Mouse (Mus musculus) small intestine, adult 2 months (tissue): ENCODE measurements around the gene Mrpl20. TPM values are rescaled to one million over a fixed set of nuclear protein-coding genes. Genes with fewer than 3 reads are reported as not detected.
A peak's percentile ranks its signal among the peaks of the same experiment; 100 is the strongest.

Source experiments
- H3K27ac ChIP-seq: fragments of 200-500 bp; 2 replicates; pipeline ENCODE4 v1.5.1; 2012; ENCODE audit warnings: low read depth, low read length, control low read depth, inconsistent platforms; ENCODE audit not compliant: insufficient read depth
- H3K27me3 ChIP-seq: fragments of 200-500 bp; 2 replicates; pipeline ENCODE4 v1.6.1; 2012; ENCODE audit warnings: mild to moderate bottlenecking, moderate library complexity, low read length, inconsistent platforms; ENCODE audit not compliant: control insufficient read depth, insufficient read depth
- H3K36me3 ChIP-seq: fragments of 200-500 bp; 2 replicates; pipeline ENCODE4 v1.6.1; 2012; ENCODE audit warnings: mild to moderate bottlenecking, low read length, control low read depth, inconsistent platforms; ENCODE audit not compliant: control insufficient read depth, insufficient read depth
- H3K4me1 ChIP-seq: fragments of 200-500 bp; 2 replicates; pipeline ENCODE4 v1.6.1; 2012; ENCODE audit warnings: low read length, inconsistent platforms, mixed read lengths; ENCODE audit not compliant: control insufficient read depth, insufficient read depth, insufficient read length
- H3K4me3 ChIP-seq: fragments of 200-500 bp; 2 replicates; pipeline ENCODE4 v1.5.1; 2012; ENCODE audit warnings: low read depth, mild to moderate bottlenecking, control low read depth, inconsistent platforms, low read length, moderate library complexity
- CTCF ChIP-seq: fragments of 200-500 bp; IDR thresholded peaks from 2 replicates; pipeline ENCODE4 v1.5.1; 2012; ENCODE audit warnings: low read depth, mild to moderate bottlenecking, control low read depth, inconsistent platforms, low read length, moderate library complexity, mixed read lengths; ENCODE audit not compliant: insufficient replicate concordance, insufficient read length; ENCODE audit errors: extremely low read depth
- POLR2A ChIP-seq: fragments of 200-500 bp; IDR thresholded peaks from 2 replicates; pipeline ENCODE4 v1.6.1; 2012; ENCODE audit warnings: low read depth, mild to moderate bottlenecking, control low read depth, inconsistent platforms, low read length, moderate library complexity
- WGBS: fragments of 180-500 bp; shearing (Covaris S2); methylation state at CpG from one replicate; pipeline ENCODE4 v1.1.7; 2018; 5-methylcytosine and 5-hydroxymethylcytosine counted together
- polyA plus RNA-seq: library from polyadenylated mRNA; depleted of rRNA; stranded (reverse); fragments of >200 nt; gene quantifications from 2 replicates; pipeline ENCODE4 v1.2.3, GENCODE M21; 2012

Gene Mrpl20
- polyA plus RNA-seq, 1 experiment: 34.5 TPM

DNA sequence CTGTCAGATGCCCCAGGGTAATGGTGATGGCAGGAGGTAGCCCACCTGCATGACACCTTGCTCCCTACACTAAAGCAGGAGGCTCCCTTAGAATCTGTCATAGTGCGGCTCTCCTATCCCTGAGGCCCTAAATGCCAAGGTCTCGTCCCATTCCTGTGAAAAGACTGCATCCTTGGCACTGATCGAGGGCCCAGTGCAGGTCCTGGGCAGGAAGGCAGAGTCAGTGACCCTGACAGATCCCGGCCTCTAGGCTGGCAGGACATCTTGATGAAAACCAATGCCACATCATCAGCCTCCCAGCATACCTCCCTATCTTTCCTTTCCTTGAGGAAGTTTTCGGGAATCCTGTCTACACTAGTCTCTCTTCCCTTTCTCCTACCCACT lies 33.2 kb upstream of the Mrpl20 start:
- Histone ChIP-seq H3K27me3 (no peaks in the 10 kb centered on the region), H3K4me1 (peaks cover 26% of the 10 kb centered on the region), H3K4me3 (peak overlapping the region; percentile 66; the same call in 1 of the 2 replicates), H3K36me3 (0 out of 2 replicates have a peak, but pooled peaks cover 5% of the 10 kb centered on the region), H3K27ac (no peak overlapping the region)
- 62% methylated on average over 5 of the region's 5 CpGs for WGBS
- no peak; the same call in 1 of the 2 replicates for TF ChIP-seq POLR2A
- TF ChIP-seq CTCF: no peak

DNA sequence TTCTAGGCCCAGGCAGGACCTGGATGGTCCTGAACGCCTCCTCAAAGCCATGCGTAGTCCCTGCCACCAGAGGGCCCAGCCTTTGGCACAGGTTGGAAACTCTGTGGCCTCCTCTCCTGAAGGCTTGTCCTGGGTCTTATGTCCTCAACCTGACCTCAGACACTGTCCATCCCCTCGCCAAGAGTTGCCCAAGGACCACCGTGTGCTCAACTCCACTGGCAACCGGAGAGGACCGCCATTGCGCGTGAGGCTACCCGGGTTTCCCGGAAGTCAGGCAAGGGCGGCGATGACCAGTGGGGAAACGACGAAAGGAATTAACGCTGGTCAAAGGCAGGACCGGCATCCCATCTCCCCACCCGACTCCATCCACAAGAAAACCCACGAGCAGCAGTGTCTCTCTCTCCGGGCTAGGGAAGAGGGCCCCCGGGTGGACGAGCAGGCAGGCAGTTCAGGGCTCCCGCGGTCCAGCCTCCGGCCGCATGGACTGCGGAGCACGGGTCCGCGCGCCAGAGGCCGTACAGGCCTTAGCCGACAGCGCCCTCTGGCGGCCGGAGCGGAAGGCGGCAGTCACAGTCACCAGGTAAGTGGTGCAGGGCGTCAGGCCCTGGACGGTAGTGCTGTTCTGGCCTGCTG lies 32.7 kb upstream of the Mrpl20 start:
- 0 out of 2 replicates have a peak, but pooled peaks cover 5% of the 10 kb centered on the region for H3K36me3 ChIP-seq
- peak overlapping the region; percentile 66 for H3K27ac ChIP-seq
- TF ChIP-seq CTCF (peak; percentile 85), POLR2A (peak; percentile 19; the same call in 1 of the 2 replicates)
- H3K27me3 ChIP-seq: no peaks in the 10 kb centered on the region
- WGBS: under 1% methylated on average over 39 of the region's 39 CpGs
- peaks cover 27% of the 10 kb centered on the region for H3K4me1 ChIP-seq
- H3K4me3 ChIP-seq: peak overlapping the region; percentile 66

DNA sequence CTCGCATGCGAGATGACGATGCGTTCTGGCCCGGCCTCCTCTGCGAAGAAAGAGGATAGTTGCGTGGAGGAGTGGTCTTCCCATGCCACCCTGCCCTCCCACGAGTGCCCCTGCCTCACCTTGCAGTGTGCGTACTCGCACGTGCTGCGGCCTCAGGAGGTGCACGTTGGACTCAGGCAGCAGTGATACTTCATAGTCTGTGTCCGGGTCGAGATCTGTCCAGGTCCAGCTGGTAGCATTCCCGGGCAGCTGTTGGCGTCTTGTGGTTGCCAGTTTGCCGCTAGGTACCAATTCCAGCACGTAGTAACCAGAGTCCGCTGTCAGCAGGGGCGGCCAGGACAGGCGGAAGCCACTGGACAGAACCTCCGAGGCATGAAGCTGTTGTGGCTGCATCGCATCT lies 32.1 kb upstream of the Mrpl20 start:
- H3K4me1 ChIP-seq: peaks cover 31% of the 10 kb centered on the region
- peak overlapping the region; percentile 66 for H3K4me3 ChIP-seq
- peak overlapping the region; percentile 66; the same call in 1 of the 2 replicates for H3K27ac ChIP-seq
- TF ChIP-seq POLR2A (no peak), CTCF (no peak)
- no peaks in the 10 kb centered on the region for H3K27me3 ChIP-seq
- WGBS: 57% methylated on average over 24 of the region's 24 CpGs
- H3K36me3 ChIP-seq: 0 out of 2 replicates have a peak, but pooled peaks cover 5% of the 10 kb centered on the region

DNA sequence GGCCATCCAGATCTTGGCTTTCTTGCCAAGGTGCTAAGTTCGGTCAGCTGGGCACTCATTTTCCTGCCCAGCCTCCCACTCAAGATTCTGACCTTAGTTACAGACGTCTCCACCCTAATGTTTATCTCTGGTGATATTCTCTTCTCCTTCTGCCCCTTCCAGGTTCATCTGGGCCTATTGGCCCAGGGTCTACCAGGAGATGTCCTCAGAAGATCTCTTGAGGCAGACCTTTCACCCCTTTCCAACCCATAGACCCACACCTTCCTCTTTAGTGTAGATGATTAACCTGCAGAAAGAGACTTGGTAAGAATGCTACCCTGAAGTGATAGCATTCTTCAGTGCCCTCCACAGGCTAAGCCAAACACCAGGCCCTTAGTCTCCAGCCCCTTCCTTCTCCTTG lies 31.0 kb upstream of the Mrpl20 start:
- Histone ChIP-seq H3K27me3 (no peaks in the 10 kb centered on the region), H3K4me3 (peak overlapping the region; percentile 38), H3K36me3 (0 out of 2 replicates have a peak, but pooled peaks cover 5% of the 10 kb centered on the region), H3K4me1 (peaks cover 35% of the 10 kb centered on the region), H3K27ac (peak overlapping the region; percentile 91)
- 33% methylated on average over 2 of the region's 2 CpGs for WGBS
- TF ChIP-seq POLR2A (no peak), CTCF (no peak)

DNA sequence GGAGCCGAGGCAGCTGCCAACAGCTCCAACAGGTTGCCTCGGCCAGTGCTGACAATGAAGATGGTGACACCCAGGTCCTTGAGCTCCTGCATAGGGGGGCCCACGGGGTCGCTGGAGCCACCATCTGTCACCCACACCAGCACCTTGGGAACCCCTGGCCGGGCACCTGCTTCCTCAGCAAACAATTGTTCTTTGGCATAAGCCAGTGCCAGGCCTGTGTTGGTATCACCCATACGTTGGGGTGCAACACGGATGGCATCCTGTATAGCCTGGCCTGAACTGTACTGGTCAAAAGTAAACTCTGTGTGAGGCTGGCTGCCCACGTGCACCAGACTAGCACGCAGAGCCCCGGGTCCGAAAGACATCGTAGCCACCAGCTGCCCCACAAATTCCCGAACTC lies 29.9 kb upstream of the Mrpl20 start:
- TF ChIP-seq POLR2A (0 out of 2 replicates have a peak, but pooled peaks have one; percentile 10), CTCF (no peak)
- Histone ChIP-seq H3K4me1 (peaks cover 45% of the 10 kb centered on the region), H3K36me3 (0 out of 2 replicates have a peak, but pooled peaks cover 5% of the 10 kb centered on the region), H3K27ac (peak overlapping the region; percentile 91), H3K27me3 (no peaks in the 10 kb centered on the region), H3K4me3 (peak overlapping the region; percentile 38)
- 85% methylated on average over 13 of the region's 13 CpGs for WGBS

DNA sequence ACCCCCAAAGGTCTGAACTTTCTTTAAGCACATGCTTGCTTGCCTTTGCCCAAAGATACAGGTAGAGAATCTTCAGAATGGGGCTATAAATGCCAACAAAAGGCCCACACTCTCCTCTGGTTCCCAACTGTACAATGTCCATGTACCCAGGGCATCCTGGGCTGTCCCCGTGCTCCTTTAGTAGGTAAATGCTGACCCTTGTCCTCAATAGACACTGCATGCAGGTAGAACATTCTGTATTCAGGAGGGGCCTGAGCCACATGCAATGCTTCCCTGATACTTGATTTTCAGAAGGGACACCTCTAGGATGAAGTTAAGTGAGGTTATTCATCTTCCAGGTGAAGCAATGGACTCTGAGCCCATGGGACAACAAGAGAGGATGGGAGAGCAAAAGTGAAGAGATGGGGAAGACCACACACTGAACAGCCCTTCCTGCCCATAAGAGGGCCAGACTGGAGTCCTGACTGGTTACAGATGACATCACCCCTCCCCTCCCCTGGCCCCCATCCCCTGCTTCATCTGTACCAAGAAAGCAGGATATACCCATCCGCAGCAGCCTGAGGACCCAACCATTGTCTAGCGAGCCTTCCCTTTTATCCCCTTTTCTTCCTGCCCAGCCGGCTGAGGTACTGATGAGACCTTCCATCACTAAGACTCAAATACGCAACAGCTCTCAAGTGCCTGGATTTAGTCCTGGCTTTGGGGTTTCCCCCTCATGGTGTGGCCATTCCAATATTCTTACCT lies 29.2 kb upstream of the Mrpl20 start:
- H3K36me3 ChIP-seq: 0 out of 2 replicates have a peak, but pooled peaks cover 5% of the 10 kb centered on the region
- TF ChIP-seq CTCF: no peak
- no peak for TF ChIP-seq POLR2A
- peak overlapping the region; percentile 69 for H3K4me3 ChIP-seq
- peak overlapping the region; percentile 91 for H3K27ac ChIP-seq
- H3K4me1 ChIP-seq: peaks cover 46% of the 10 kb centered on the region
- 64% methylated on average over 5 of the region's 5 CpGs for WGBS
- H3K27me3 ChIP-seq: no peaks in the 10 kb centered on the region

DNA sequence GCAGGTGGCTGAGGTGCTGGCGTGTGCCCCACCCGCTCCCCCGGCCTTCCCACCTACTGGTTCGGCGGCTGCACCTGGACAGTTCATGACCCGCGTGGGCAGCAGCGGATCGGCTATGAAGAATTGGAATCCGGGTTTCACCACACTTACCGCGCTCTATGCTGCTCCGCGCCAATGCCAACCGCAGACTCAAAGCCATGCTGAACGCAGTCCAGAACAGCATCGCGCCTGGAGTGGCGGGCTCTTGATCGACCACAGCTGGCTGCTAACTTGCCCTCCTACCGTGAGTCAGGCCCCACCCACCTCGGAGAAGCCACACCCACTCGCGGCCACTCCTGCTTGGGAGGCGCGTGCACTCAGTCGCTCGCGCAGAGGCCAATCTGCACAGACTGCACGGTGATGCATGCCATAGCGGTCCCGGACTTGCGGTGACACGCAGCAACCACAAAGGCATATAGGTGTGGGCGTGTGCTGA lies 28.4 kb upstream of the Mrpl20 start, which contains the start of gene Vwa1:
Gene Vwa1 (minus strand): TSS at position 419 of the 475 bp plus-strand sequence.
- H3K27me3 ChIP-seq: no peaks in the 10 kb centered on the region
- peak within 1 kb of the TSS; percentile 91 for H3K27ac ChIP-seq
- under 1% methylated on average over 35 of the region's 35 CpGs for WGBS
- TF ChIP-seq POLR2A (peak; percentile 76), CTCF (no peak)
- 0 out of 2 replicates have a peak, but pooled peaks cover 5% of the 10 kb centered on the region for H3K36me3 ChIP-seq
- H3K4me1 ChIP-seq: peaks cover 48% of the 10 kb centered on the region
- H3K4me3 ChIP-seq: peak within 1 kb of the TSS; percentile 69
